Mouse (Mus musculus) CD4-positive, CD25-positive, alpha-beta regulatory T cell (primary cell): Measurements from ENCODE around the gene Ntn4. TPM values are rescaled to one million over a fixed set of nuclear protein-coding genes. Genes with fewer than 3 reads are reported as not detected.

Experiments used
- polyA plus RNA-seq: library from polyadenylated mRNA; unstranded; fragments of 100-300 nt; shearing (Covaris generic); gene quantifications from one replicate; pipeline ENCODE4 v1.2.1, GENCODE M21; 2017

Gene Ntn4
- 10.6 TPM for polyA plus RNA-seq

DNA sequence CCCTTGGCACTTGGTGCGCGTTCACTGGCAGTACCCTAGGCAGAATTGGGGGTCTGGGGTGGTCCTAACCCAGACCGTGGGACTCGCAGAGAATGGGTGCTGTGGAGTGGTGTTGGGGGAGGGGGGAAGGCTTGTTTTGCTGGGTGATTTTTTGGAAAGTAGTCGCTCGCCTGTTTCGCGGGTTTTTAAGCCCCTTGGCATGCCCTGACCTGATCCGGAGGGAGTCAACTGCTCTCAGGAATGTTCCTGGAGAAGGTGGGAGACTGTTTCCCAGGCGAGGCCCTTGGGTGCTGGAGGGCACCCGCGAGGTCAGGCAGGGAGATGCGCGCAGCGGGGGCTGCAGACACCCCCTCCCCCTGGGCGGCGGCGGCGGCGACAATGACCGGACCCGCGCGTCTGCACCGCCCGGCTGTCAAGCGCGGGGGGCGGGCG, at the start of gene Ntn4:
Gene Ntn4 (plus strand): TSS at position 161 of the 432 bp plus-strand sequence.

Other genes with a start within 250 kb of the Ntn4 start
- 369 TPM for gene Lta4h, start 187.3 kb upstream of the Ntn4 start, polyA plus RNA-seq
- 0.61 TPM for gene Hal, start 151.9 kb upstream of the Ntn4 start, polyA plus RNA-seq
- gene Amdhd1, start 100.6 kb upstream of the Ntn4 start, polyA plus RNA-seq = 0.55 TPM
- gene Ccdc38, start 100.0 kb upstream of the Ntn4 start, polyA plus RNA-seq = 0.90 TPM
- gene Snrpf, start 51.0 kb upstream of the Ntn4 start, polyA plus RNA-seq = 52.7 TPM
- gene Usp44, start 190.9 kb downstream of the Ntn4 start, polyA plus RNA-seq = not detected